Mouse (Mus musculus) left cerebral cortex, postnatal 4 days (tissue): ENCODE data around the gene Cfl1. TPM values are rescaled to one million over a fixed set of nuclear protein-coding genes. Genes with fewer than 3 reads are reported as not detected.

Experiments used
- DNase-seq: peaks from one replicate; pipeline ENCODE4 v3.0.0-alpha.2; 2022
- intact Hi-C: fragments of 180-260 bp; cut with DNase I; formaldehyde crosslinking; loops from one replicate; pipeline ENCODE4 v1.15.1; 2025
- total RNA-seq, 2 experiments: library from RNA; stranded (reverse); gene quantifications; 2 replicates each; pipeline ENCODE4 v1.2.3; 2021

The Cfl1 gene
- total RNA-seq, 2 experiments from 2014 or later, result 2,142 to 2,227 TPM

- intact Hi-C loops, result no loop called here
- DNase-seq, result no peak
Measured at GRCm38 (mm10) chr19:5516906-5517505, 26.8 kb downstream of the Cfl1 start.

- DNase-seq, result no peak
Measured at GRCm38 (mm10) chr19:5518721-5519120, 28.5 kb downstream of the Cfl1 start.

GRCm38 (mm10) chr19:5525204-5525603 is 34.9 kb downstream of the Cfl1 start:
- DNase-seq, result no peak
- intact Hi-C loops, result loop anchor here (5.0 kb wide), 1 partner anchor 42 kb away; the partner anchor contains the start of gene Ap5b1

More at GRCm38 (mm10) chr19:5518721-5519120, 28.5 kb downstream of the Cfl1 start:
- intact Hi-C loops, result no loop called here

- DNase-seq, result peak; percentile 96
- intact Hi-C loops, result loop anchor here (5.0 kb wide), 1 partner anchor 38 kb away; the partner anchor contains the start of gene Ap5b1
Measured at GRCm38 (mm10) chr19:5529325-5530137, 39.3 kb downstream of the Cfl1 start.

GRCm38 (mm10) chr19:5530138-5530524 is 39.9 kb downstream of the Cfl1 start:
- intact Hi-C loops, result no loop called here

GRCm38 (mm10) chr19:5532520-5532919 is 42.3 kb downstream of the Cfl1 start:
- intact Hi-C loops, result no loop called here
- no peak for DNase-seq

More at GRCm38 (mm10) chr19:5530138-5530524, 39.9 kb downstream of the Cfl1 start:
- no peak for DNase-seq

GRCm38 (mm10) chr19:5538786-5539185 is 48.5 kb downstream of the Cfl1 start:
- no peak for DNase-seq
- intact Hi-C loops, result no loop called here

GRCm38 (mm10) chr19:5543362-5543761 is 53.1 kb downstream of the Cfl1 start:
- no peak for DNase-seq
- intact Hi-C loops, result no loop called here

- DNase-seq, result no peak
- intact Hi-C loops, result no loop called here
Measured at GRCm38 (mm10) chr19:5544031-5544430, 53.8 kb downstream of the Cfl1 start.

Other genes with a start within 250 kb of the Cfl1 start
- gene Pacs1, start 217.3 kb upstream of the Cfl1 start, total RNA-seq, result 10 to 100 TPM; 90.7 to 92.6 TPM
- 100 to 1,000 TPM; 188 to 203 TPM for gene Sf3b2, start 195.0 kb upstream of the Cfl1 start, total RNA-seq
- gene Gal3st3, start 192.1 kb upstream of the Cfl1 start, total RNA-seq, result 10 to 100 TPM; 60.0 to 60.3 TPM
- gene Catsper1, start 154.7 kb upstream of the Cfl1 start, total RNA-seq, result not detected
- 10 to 100 TPM in 1 of 2 experiments, 1 to 10 TPM in 1; 6.9 to 10.4 TPM for gene Cst6, start 140.9 kb upstream of the Cfl1 start, total RNA-seq
- gene Eif1ad, start 123.7 kb upstream of the Cfl1 start, total RNA-seq, result 10 to 100 TPM; 23.0 to 25.8 TPM
- gene Banf1, start 123.3 kb upstream of the Cfl1 start, total RNA-seq, result 100 to 1,000 TPM; 176 to 194 TPM
- gene Sart1, start 101.8 kb upstream of the Cfl1 start, total RNA-seq, result 100 to 1,000 TPM in 1 of 2 experiments, 10 to 100 TPM in 1; 84.2 to 101 TPM
- not detected for gene Tsga10ip, start 87.9 kb upstream of the Cfl1 start, total RNA-seq
- 100 to 1,000 TPM; 256 to 263 TPM for gene Drap1, start 65.5 kb upstream of the Cfl1 start, total RNA-seq
- gene AI837181, start 65.3 kb upstream of the Cfl1 start, total RNA-seq, result 10 to 100 TPM; 49.9 to 51.7 TPM
- not detected for gene Fosl1, start 42.9 kb upstream of the Cfl1 start, total RNA-seq
- gene Ccdc85b, start 32.6 kb upstream of the Cfl1 start, total RNA-seq, result 10 to 100 TPM; 20.8 to 21.6 TPM
- 100 to 1,000 TPM; 124 to 139 TPM for gene Fibp, start 29.8 kb upstream of the Cfl1 start, total RNA-seq
- 1 to 10 TPM; 1.3 to 2.1 TPM for gene Ctsw, start 21.9 kb upstream of the Cfl1 start, total RNA-seq
- gene Efemp2, start 16.5 kb upstream of the Cfl1 start, total RNA-seq, result 10 to 100 TPM; 23.7 to 25.4 TPM
- 10 to 100 TPM; 40.2 to 43.7 TPM for gene Mus81, start 2.1 kb upstream of the Cfl1 start, total RNA-seq
- gene 1700020D05Rik, start 13.3 kb downstream of the Cfl1 start, total RNA-seq, result 1 to 10 TPM; 9.3 to 9.6 TPM
- 10 to 100 TPM; 64.8 to 67.7 TPM for gene Snx32, start 20.1 kb downstream of the Cfl1 start, total RNA-seq
- gene Ovol1, start 70.2 kb downstream of the Cfl1 start, total RNA-seq, result not detected
- gene Ap5b1, start 77.6 kb downstream of the Cfl1 start, total RNA-seq, result 10 to 100 TPM; 11.6 to 12.2 TPM
- 10 to 100 TPM; 47.3 to 49.7 TPM for gene Rnaseh2c, start 111.4 kb downstream of the Cfl1 start, total RNA-seq
- gene Kat5, start 119.8 kb downstream of the Cfl1 start, total RNA-seq, result 10 to 100 TPM; 84.6 to 98.4 TPM
- 10 to 100 TPM; 29.6 to 34.8 TPM for gene Rela, start 147.0 kb downstream of the Cfl1 start, total RNA-seq
- 10 to 100 TPM; 31.1 to 33.3 TPM for gene Sipa1, start 173.3 kb downstream of the Cfl1 start, total RNA-seq
- gene Map3k11, start 198.3 kb downstream of the Cfl1 start, total RNA-seq, result 10 to 100 TPM; 14.3 to 14.6 TPM
- gene Pcnx3, start 198.5 kb downstream of the Cfl1 start, total RNA-seq, result 10 to 100 TPM; 87.7 to 91.7 TPM
- not detected for gene Kcnk7, start 213.9 kb downstream of the Cfl1 start, total RNA-seq
- gene Ehbp1l1, start 235.9 kb downstream of the Cfl1 start, total RNA-seq, result 10 to 100 TPM; 41.9 to 48.6 TPM
- 10 to 100 TPM; 72.4 to 72.5 TPM for gene Fam89b, start 239.2 kb downstream of the Cfl1 start, total RNA-seq